8 mouse cellular contexts compared by ENCODE assay signal in genomic region chr3:89245688-89246171, GRCm38 (mm10). TPM values are rescaled to one million over a fixed set of nuclear protein-coding genes. Genes with fewer than 3 reads are reported as not detected.
A peak's percentile ranks its signal among the peaks of the same experiment; 100 is the strongest.
DNase-seq lines count a peak whose midpoint lies in the region; ATAC-seq and TF ChIP-seq lines count a peak whose summit lies in the region.

TSS of gene Krtcap2 (plus strand) at chr3:89245966.

- TF ChIP-seq CTCF in stomach, postnatal 0 days (IDR thresholded peaks at IDR 0.05; ENCODE audit: low read depth): no peak

- no peaks in the 10 kb centered on the region for H3K9me3 ChIP-seq in kidney, embryonic 16.5 days (ENCODE audit: low read length)
- H3K9me3 ChIP-seq in erythroblast, embryonic 14.5 days (ENCODE audit: control insufficient read depth, low read length): no peaks in the 10 kb centered on the region
- no peaks in the 10 kb centered on the region for H3K9me3 ChIP-seq in heart, embryonic 12.5 days (replicated peaks)
- no peaks in the 10 kb centered on the region for H3K9me3 ChIP-seq in stomach, postnatal 0 days (ENCODE audit: control insufficient read depth, low read length)

- peak within 1 kb of the TSS; percentile 92 for H3K4me2 ChIP-seq in kidney, embryonic 16.5 days (replicated peaks; ENCODE audit: low read depth, low read length)
- peak within 1 kb of the TSS; percentile 81 for H3K4me2 ChIP-seq in heart, embryonic 12.5 days
- peak within 1 kb of the TSS; percentile 90 for H3K4me2 ChIP-seq in stomach, postnatal 0 days (replicated peaks; ENCODE audit: low read depth)

- WGBS in kidney, embryonic 16.5 days: 3% methylated on average over 20 of the region's 20 CpGs
- WGBS in heart, embryonic 12.5 days: 3% methylated on average over 20 of the region's 20 CpGs
- 4% methylated on average over 20 of the region's 20 CpGs for WGBS in stomach, postnatal 0 days

- no peak for DNase-seq in kidney, adult 18-20 months
- DNase-seq in adrenal gland, postnatal 14 days: peak; percentile 43
- DNase-seq in layer of hippocampus, adult 9-11 months: peak; percentile 80
- DNase-seq in stomach, postnatal 0 days (ENCODE audit: low spot score): peak; percentile 52

- peaks cover 47% of the 10 kb centered on the region for H3K4me1 ChIP-seq in kidney, embryonic 16.5 days (ENCODE audit: insufficient read depth, low read length)
- H3K4me1 ChIP-seq in erythroblast, embryonic 14.5 days (ENCODE audit: control insufficient read depth): peaks cover 39% of the 10 kb centered on the region
- peaks cover 34% of the 10 kb centered on the region for H3K4me1 ChIP-seq in heart, embryonic 12.5 days (replicated peaks)
- H3K4me1 ChIP-seq in stomach, postnatal 0 days (replicated peaks; ENCODE audit: control insufficient read depth, insufficient read depth): peaks cover 4% of the 10 kb centered on the region; the same call in 1 of the 2 replicates

- peak within 1 kb of the TSS; percentile 89 for H3K4me3 ChIP-seq in kidney, embryonic 16.5 days (ENCODE audit: low read length)
- peak within 1 kb of the TSS; percentile 82 for H3K4me3 ChIP-seq in erythroblast, embryonic 14.5 days (replicated peaks)
- H3K4me3 ChIP-seq in heart, embryonic 12.5 days: peak within 1 kb of the TSS; percentile 85
- H3K4me3 ChIP-seq in stomach, postnatal 0 days (ENCODE audit: low read depth, low read length): peak within 1 kb of the TSS; percentile 58

- 0 out of 2 replicates have a peak, but pooled peaks have one; percentile 3 for ATAC-seq in kidney, embryonic 16.5 days (ENCODE audit: low FRiP score, low TSS enrichment)
- 0 out of 2 replicates have a peak, but pooled peaks have one; percentile 12 for ATAC-seq in heart, embryonic 12.5 days (ENCODE audit: insufficient number of reproducible peaks, low FRiP score)
- ATAC-seq in megakaryocyte progenitor cell, adult 5-6 weeks (replicated peaks; ENCODE audit: poor library complexity): no peak
- ATAC-seq in stomach, postnatal 0 days (ENCODE audit: low FRiP score, low TSS enrichment): 0 out of 2 replicates have a peak, but pooled peaks have one; percentile 4

- H3K27ac ChIP-seq in kidney, embryonic 16.5 days (ENCODE audit: low read length): peak within 1 kb of the TSS; percentile 84
- H3K27ac ChIP-seq in heart, embryonic 12.5 days (ENCODE audit: poor library complexity, severe bottlenecking): peak within 1 kb of the TSS; percentile 77
- peak within 1 kb of the TSS; percentile 67 for H3K27ac ChIP-seq in stomach, postnatal 0 days (replicated peaks)

- H3K9ac ChIP-seq in kidney, embryonic 16.5 days (replicated peaks; ENCODE audit: low read length): peak within 1 kb of the TSS; percentile 86
- H3K9ac ChIP-seq in heart, embryonic 12.5 days: peak within 1 kb of the TSS; percentile 90
- H3K9ac ChIP-seq in stomach, postnatal 0 days (ENCODE audit: low read length): peak within 1 kb of the TSS; percentile 65

- TF ChIP-seq EP300 in stomach, postnatal 0 days (optimal IDR thresholded peaks at IDR 0.05): no peak

- peaks cover 10% of the 10 kb centered on the region; the same call in 1 of the 2 replicates for H3K36me3 ChIP-seq in kidney, embryonic 16.5 days (ENCODE audit: insufficient read depth, low read length)
- H3K36me3 ChIP-seq in erythroblast, embryonic 14.5 days (ENCODE audit: control insufficient read depth): peaks cover 9% of the 10 kb centered on the region
- H3K36me3 ChIP-seq in heart, embryonic 12.5 days: peaks cover 21% of the 10 kb centered on the region
- no peaks in the 10 kb centered on the region for H3K36me3 ChIP-seq in stomach, postnatal 0 days (ENCODE audit: control insufficient read depth, insufficient read depth, low read length)

- H3K27me3 ChIP-seq in kidney, embryonic 16.5 days (ENCODE audit: insufficient read depth, low read length): peaks cover 7% of the 10 kb centered on the region; the same call in 1 of the 2 replicates
- peaks cover 35% of the 10 kb centered on the region for H3K27me3 ChIP-seq in erythroblast, embryonic 14.5 days (ENCODE audit: control insufficient read depth)
- peaks cover 26% of the 10 kb centered on the region for H3K27me3 ChIP-seq in heart, embryonic 12.5 days (replicated peaks)
- H3K27me3 ChIP-seq in stomach, postnatal 0 days (ENCODE audit: control insufficient read depth, insufficient read depth, low read length): no peaks in the 10 kb centered on the region

RNA-seq across cellular contexts. Expression of gene Krtcap2, which starts in this region (rescaled TPM):
- polyA plus RNA-seq in kidney, embryonic 16.5 days (2015; fragmentation: Nextera tagmentation; extraction: Ambion mirVana): 272 and 300 TPM in 2 replicates
- total RNA-seq in adrenal gland, postnatal 14 days (2021): 95.0 and 110 TPM in 2 replicates
- 4.0 and 4.8 TPM in 2 replicates for polyA plus RNA-seq in erythroblast, embryonic 14.5 days (2012)
- polyA plus RNA-seq in heart, embryonic 12.5 days (2016; fragmentation: Nextera tagmentation; extraction: Ambion mirVana): 243 and 262 TPM in 2 replicates
- 284 and 290 TPM in 2 replicates for total RNA-seq in megakaryocyte progenitor cell, adult 5-6 weeks (2015)
- 294 and 304 TPM in 2 replicates for total RNA-seq in megakaryocyte progenitor cell, adult 5-6 weeks (2017)
- 266 and 314 TPM in 2 replicates for polyA plus RNA-seq in stomach, postnatal 0 days (2015; fragmentation: Nextera tagmentation; extraction: Ambion mirVana)

Comparison
In these comparisons a context has a peak if more than half of its experiments do, and no peak if none do; other contexts are left out.
1. RNA of gene Krtcap2 (polyA plus RNA-seq): 266 to 314 TPM in stomach, postnatal 0 days, 272 to 300 TPM in kidney, embryonic 16.5 days and 243 to 262 TPM in heart, embryonic 12.5 days; 4.0 to 4.8 TPM in erythroblast, embryonic 14.5 days; every median in the first group is over 10 times any median in the second.
2. Peak in every context shown above with its lines, with median percentiles within 50 percentile points of each other: H3K27ac ChIP-seq, H3K4me2 ChIP-seq, H3K4me3 ChIP-seq and H3K9ac ChIP-seq.